ENCODE assay signal across 8 mouse cellular contexts in genomic region chr10:12878661-12879312, GRCm38 (mm10). TPM values are rescaled to one million over a fixed set of nuclear protein-coding genes. Genes with fewer than 3 reads are reported as not detected.
DNase-seq lines count a peak whose midpoint lies in the region; ATAC-seq and TF ChIP-seq lines count a peak whose summit lies in the region.

No protein-coding gene starts in this region.

- peak; percentile 56 for DNase-seq in adrenal gland, postnatal 25 days
- DNase-seq in adrenal gland, postnatal 4 days (ENCODE audit: low spot score in 2 of 2), result no peak
- DNase-seq in embryo, embryonic 11 days, result peak; percentile 85
- DNase-seq in heart, adult 9 months (ENCODE audit: low spot score in 2 of 2), result peak; percentile 49 to 54
- DNase-seq in cerebellum, adult 2 months, result no peak
- DNase-seq in liver, postnatal 0 days, result no peak
- no peak for DNase-seq in spleen, postnatal 4 days (ENCODE audit: low spot score in 2 of 2)

- 7% methylated on average over 14 of the region's 14 CpGs for WGBS in limb, embryonic 13.5 days
- WGBS in cerebellum, adult 2 months, result 38% methylated on average over 14 of the region's 14 CpGs
- 40% methylated on average over 14 of the region's 14 CpGs for WGBS in liver, postnatal 0 days (ENCODE audit: insufficient replicate concordance)

- TF ChIP-seq CTCF in cerebellum, adult 2 months (IDR thresholded peaks at IDR 0.05; ENCODE audit: borderline replicate concordance, insufficient read depth, low read depth, low read length), result no peak
- no peak for TF ChIP-seq CTCF in liver, postnatal 0 days (IDR thresholded peaks at IDR 0.05; ENCODE audit: low read depth)

- H3K4me2 ChIP-seq in limb, embryonic 13.5 days (replicated peaks), result peak overlapping the region; percentile 38
- H3K4me2 ChIP-seq in liver, postnatal 0 days (ENCODE audit: low read depth, low read length), result no peak overlapping the region

- ATAC-seq in limb, embryonic 13.5 days (ENCODE audit: low FRiP score, low read depth), result no peak
- no peak for ATAC-seq in liver, postnatal 0 days

- no peak overlapping the region for H3K4me3 ChIP-seq in limb, embryonic 13.5 days
- H3K4me3 ChIP-seq in cerebellum, adult 2 months (replicated peaks; ENCODE audit: insufficient read depth, low read depth, low read length), result no peak overlapping the region
- H3K4me3 ChIP-seq in liver, postnatal 0 days (ENCODE audit: low read depth, low read length), result no peak overlapping the region

- H3K36me3 ChIP-seq in limb, embryonic 13.5 days, result no peaks in the 10 kb centered on the region
- no peaks in the 10 kb centered on the region for H3K36me3 ChIP-seq in liver, postnatal 0 days (replicated peaks; ENCODE audit: insufficient read depth, low read length)

- no peaks in the 10 kb centered on the region for H3K9me3 ChIP-seq in limb, embryonic 13.5 days
- H3K9me3 ChIP-seq in liver, postnatal 0 days (ENCODE audit: low read length), result no peaks in the 10 kb centered on the region

- TF ChIP-seq EP300 in liver, postnatal 0 days (IDR thresholded peaks at IDR 0.05; ENCODE audit: low read depth), result no peak

- TF ChIP-seq POLR2A in cerebellum, adult 2 months (IDR thresholded peaks at IDR 0.05; ENCODE audit: borderline replicate concordance, insufficient read depth, low read length), result no peak

- peaks cover 13% of the 10 kb centered on the region for H3K4me1 ChIP-seq in limb, embryonic 13.5 days
- H3K4me1 ChIP-seq in cerebellum, adult 2 months (ENCODE audit: control insufficient read depth, insufficient read depth, low read length), result no peaks in the 10 kb centered on the region
- H3K4me1 ChIP-seq in liver, postnatal 0 days (ENCODE audit: insufficient read depth), result no peaks in the 10 kb centered on the region

- H3K27ac ChIP-seq in limb, embryonic 13.5 days, result no peak overlapping the region
- no peak overlapping the region for H3K27ac ChIP-seq in cerebellum, adult 2 months (ENCODE audit: insufficient read depth, low read length)
- H3K27ac ChIP-seq in liver, postnatal 0 days (ENCODE audit: low read depth), result no peak overlapping the region

- H3K9ac ChIP-seq in limb, embryonic 13.5 days, result no peak overlapping the region
- H3K9ac ChIP-seq in liver, postnatal 0 days (replicated peaks), result no peak overlapping the region

- H3K27me3 ChIP-seq in limb, embryonic 13.5 days, result peaks cover 5% of the 10 kb centered on the region
- H3K27me3 ChIP-seq in cerebellum, adult 2 months (ENCODE audit: control insufficient read depth, insufficient read depth, low read length), result no peaks in the 10 kb centered on the region
- no peaks in the 10 kb centered on the region for H3K27me3 ChIP-seq in liver, postnatal 0 days (ENCODE audit: insufficient read depth, low read length)

RNA-seq across cellular contexts. Expression of gene Utrn, which starts 9.6 kb away (rescaled TPM):
- 91.5 and 114 TPM in 2 replicates for total RNA-seq in adrenal gland, postnatal 25 days (2021)
- total RNA-seq in adrenal gland, postnatal 4 days (2021), result 100 to 1,000 TPM in 1 of 2 experiments, 10 to 100 TPM in 1; 91.1 to 101 TPM
- 89.9 and 90.2 TPM in 2 replicates for polyA plus RNA-seq in limb, embryonic 13.5 days (2015; fragmentation: Nextera tagmentation; extraction: Ambion mirVana)
- 32.5 and 33.5 TPM in 2 replicates for polyA plus RNA-seq in cerebellum, adult 2 months (2012; rRNA removed)
- polyA plus RNA-seq in liver, postnatal 0 days (2015; fragmentation: Nextera tagmentation; extraction: Ambion mirVana), result 8.0 and 9.7 TPM in 2 replicates

Comparison
In these comparisons a context has a peak if more than half of its experiments do, and no peak if none do; other contexts are left out.
1. DNase-seq: peak in adrenal gland, postnatal 25 days (single experiment), embryo, embryonic 11 days (single experiment) and heart, adult 9 months (2 of 2); none in adrenal gland, postnatal 4 days (0 of 2), cerebellum, adult 2 months (0 of 2), liver, postnatal 0 days (single experiment) and spleen, postnatal 4 days (0 of 2).